Comparison of ENCODE assay signal across 19 mouse cellular contexts in the genomic region with DNA sequence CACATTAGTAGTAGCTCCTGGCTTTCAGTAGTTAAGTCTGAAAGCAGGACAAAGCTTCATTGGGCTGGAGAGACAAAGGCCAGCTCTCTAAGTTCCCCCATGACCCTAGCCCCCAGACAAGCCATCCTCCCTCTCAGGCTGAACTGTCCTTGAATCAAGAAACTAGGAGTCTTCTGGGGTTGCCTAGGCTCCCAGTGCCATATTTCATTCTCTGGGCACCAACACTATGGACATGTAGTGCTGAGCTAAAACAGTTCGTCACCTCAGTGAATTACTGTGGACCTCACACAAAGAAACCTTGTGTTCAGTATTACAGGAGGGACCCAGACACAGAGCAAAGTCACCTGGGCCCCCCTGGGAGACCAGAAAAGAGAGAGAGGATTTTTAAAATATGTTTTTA.
A peak's percentile ranks its signal among the peaks of the same experiment; 100 is the strongest.
DNase-seq lines count a peak whose midpoint lies in the region; ATAC-seq lines count a peak whose summit lies in the region.
"Had no signal": no experiment of that assay in that cellular context is flagged by ENCODE, and none has a peak within 500 bp of the region (broad histone marks: within the 10 kb centered on the region; RNA-seq: fewer than 3 reads in every experiment).

No protein-coding gene starts in this region.

- H3K9ac ChIP-seq in neural tube, embryonic 11.5 days (ENCODE audit: low read length) = no peak overlapping the region
- no peak overlapping the region for H3K9ac ChIP-seq in neural tube, embryonic 14.5 days (replicated peaks; ENCODE audit: low read depth, low read length)
- H3K9ac ChIP-seq: embryonic facial prominence, embryonic 12.5 days; forebrain, embryonic 15.5 days; heart, embryonic 15.5 days; hindbrain, embryonic 13.5 days had no signal

- H3K4me1 ChIP-seq in neural tube, embryonic 11.5 days (ENCODE audit: control insufficient read depth, insufficient read depth, low read length) = no peaks in the 10 kb centered on the region
- H3K4me1 ChIP-seq in neural tube, embryonic 14.5 days (ENCODE audit: control insufficient read depth, insufficient read depth, low read length) = no peaks in the 10 kb centered on the region
- H3K4me1 ChIP-seq: embryonic facial prominence, embryonic 12.5 days; forebrain, embryonic 15.5 days; heart, embryonic 15.5 days had no signal

- DNase-seq in heart, adult 11 months = peak; percentile 22
- DNase-seq in heart, postnatal 14 days = no peak
- peak; percentile 38 for DNase-seq in neural tube, embryonic 11.5 days (ENCODE audit: low spot score)
- DNase-seq in neural tube, embryonic 10.5 days (ENCODE audit: extremely low spot score, low spot score) = no peak
- DNase-seq in layer of hippocampus, adult 8-10 months (ENCODE audit: low spot score in 2 of 2) = no peak
- DNase-seq in heart, postnatal 4 days = no peak
- DNase-seq: adrenal gland, postnatal 10 days; cerebellum, adult 11 months; cerebellum, adult 8-10 months; cerebellum, postnatal 14 days; gastrocnemius, postnatal 36 days; heart, adult 2 months had no signal

- H3K4me3 ChIP-seq in neural tube, embryonic 11.5 days (ENCODE audit: low read depth, low read length) = no peak overlapping the region
- H3K4me3 ChIP-seq in neural tube, embryonic 14.5 days (ENCODE audit: low read depth, low read length) = no peak overlapping the region
- H3K4me3 ChIP-seq: embryonic facial prominence, embryonic 12.5 days; forebrain, embryonic 15.5 days; heart, adult 2 months; heart, embryonic 15.5 days; hindbrain, embryonic 13.5 days had no signal

- peak; percentile 82 for ATAC-seq in neural tube, embryonic 11.5 days (ENCODE audit: insufficient read depth, low FRiP score, low TSS enrichment)
- ATAC-seq in neural tube, embryonic 14.5 days (ENCODE audit: low read depth) = peak; percentile 51; the same call in 1 of the 2 replicates
- ATAC-seq: forebrain, embryonic 15.5 days; hindbrain, postnatal 0 days had no signal

- no peak overlapping the region for H3K27ac ChIP-seq in neural tube, embryonic 11.5 days (ENCODE audit: low read depth, low read length)
- H3K27ac ChIP-seq in neural tube, embryonic 14.5 days (ENCODE audit: low read depth, low read length) = no peak overlapping the region
- H3K27ac ChIP-seq: embryonic facial prominence, embryonic 12.5 days; forebrain, embryonic 15.5 days; heart, adult 2 months; heart, embryonic 15.5 days; hindbrain, embryonic 13.5 days; hindbrain, postnatal 0 days had no signal

- no peak overlapping the region for H3K4me2 ChIP-seq in neural tube, embryonic 11.5 days (ENCODE audit: low read depth)
- H3K4me2 ChIP-seq in neural tube, embryonic 14.5 days (ENCODE audit: low read depth, low read length) = no peak overlapping the region
- H3K4me2 ChIP-seq: embryonic facial prominence, embryonic 12.5 days; forebrain, embryonic 15.5 days; heart, embryonic 11.5 days; heart, embryonic 15.5 days; hindbrain, embryonic 13.5 days had no signal

- no peaks in the 10 kb centered on the region for H3K9me3 ChIP-seq in neural tube, embryonic 11.5 days (ENCODE audit: control insufficient read depth, low read length)
- H3K9me3 ChIP-seq in neural tube, embryonic 14.5 days (ENCODE audit: control insufficient read depth, low read length) = no peaks in the 10 kb centered on the region
- H3K9me3 ChIP-seq: embryonic facial prominence, embryonic 12.5 days; forebrain, embryonic 15.5 days; heart, embryonic 15.5 days; hindbrain, embryonic 13.5 days had no signal

- H3K27me3 ChIP-seq in neural tube, embryonic 11.5 days (ENCODE audit: control insufficient read depth, insufficient read depth, low read length) = no peaks in the 10 kb centered on the region
- no peaks in the 10 kb centered on the region for H3K27me3 ChIP-seq in neural tube, embryonic 14.5 days (ENCODE audit: control insufficient read depth, insufficient read depth, low read length)
- H3K27me3 ChIP-seq: embryonic facial prominence, embryonic 12.5 days; forebrain, embryonic 15.5 days; heart, embryonic 15.5 days; hindbrain, embryonic 13.5 days had no signal

- 19% methylated on average over 1 of the region's 1 CpGs for WGBS in neural tube, embryonic 11.5 days
- 35% methylated on average over 1 of the region's 1 CpGs for WGBS in neural tube, embryonic 14.5 days

- H3K36me3 ChIP-seq in neural tube, embryonic 11.5 days (ENCODE audit: control insufficient read depth, insufficient read depth, low read length) = no peaks in the 10 kb centered on the region
- H3K36me3 ChIP-seq in neural tube, embryonic 14.5 days (ENCODE audit: control insufficient read depth, insufficient read depth, low read length) = no peaks in the 10 kb centered on the region
- H3K36me3 ChIP-seq: embryonic facial prominence, embryonic 12.5 days; forebrain, embryonic 15.5 days; heart, embryonic 15.5 days; hindbrain, embryonic 13.5 days had no signal

- intact Hi-C loops in heart, postnatal 14 days (cut with DNase I) = no loop called here

Comparison
In these comparisons a context has a peak if more than half of its experiments do, and no peak if none do; other contexts are left out.
1. DNase-seq: peak in heart, adult 11 months (single experiment) and neural tube, embryonic 11.5 days (single experiment); none in heart, postnatal 14 days (0 of 2), neural tube, embryonic 10.5 days (single experiment), layer of hippocampus, adult 8-10 months (0 of 2) and heart, postnatal 4 days (single experiment).